Mouse (Mus musculus) brain, adult 10 weeks (tissue): ENCODE measurements around the gene Abcc2. TPM values are rescaled to one million over a fixed set of nuclear protein-coding genes. Genes with fewer than 3 reads are reported as not detected.

Source experiments
- polyA plus RNA-seq: library from polyadenylated mRNA; stranded (reverse); fragments of 350-450 nt; fragmentation: Illumina TruSeq; extraction: RNeasy Lipid Tissue Mini Kit (QIAGEN cat#74804); gene quantifications from one replicate; pipeline ENCODE4 v1.2.3, GENCODE M21; 2015; ENCODE audit warnings: low read depth, low replicate concordance

Abcc2 gene
- 0.18 TPM for polyA plus RNA-seq

GRCm38 (mm10) chr19:43781980-43782379 lies at the start of gene Abcc2:
Abcc2 (plus strand) TSS chr19:43782192.

GRCm38 (mm10) chr19:43752489-43753225 lies 29.3 kb upstream of the Abcc2 start, which contains the start of the genes Cutc and Cox15:
Cutc (plus strand) TSS chr19:43752996.
Cox15 (minus strand) TSS chr19:43753000.

Other genes with a start within 250 kb of the Abcc2 start
- gene Nkx2-3, start 169.9 kb upstream of the Abcc2 start, polyA plus RNA-seq, result not detected
- 49.6 TPM for gene Slc25a28, start 107.3 kb upstream of the Abcc2 start, polyA plus RNA-seq
- gene Entpd7, start 92.5 kb upstream of the Abcc2 start, polyA plus RNA-seq, result 4.7 TPM
- gene Cutc, start 29.2 kb upstream of the Abcc2 start, polyA plus RNA-seq, result 11.1 TPM
- 11.2 TPM for gene Cox15, start 29.2 kb upstream of the Abcc2 start, polyA plus RNA-seq
- gene Dnmbp, start 158.0 kb downstream of the Abcc2 start, polyA plus RNA-seq, result 4.7 TPM
- gene Cpn1, start 204.4 kb downstream of the Abcc2 start, polyA plus RNA-seq, result 0.49 TPM
- not detected for gene Cyp2c23, start 247.0 kb downstream of the Abcc2 start, polyA plus RNA-seq